Mouse (Mus musculus) adrenal gland, postnatal 14 days (tissue): ENCODE data around the gene Efcab14. TPM values are rescaled to one million over a fixed set of nuclear protein-coding genes. Genes with fewer than 3 reads are reported as not detected.

Experiments used
- DNase-seq: peaks from one replicate; pipeline ENCODE4 v3.0.0; 2021; ENCODE audit warnings: mixed read lengths
- total RNA-seq: library from RNA; stranded (reverse); gene quantifications from 2 replicates; pipeline ENCODE4 v1.2.3, GENCODE M21; 2021

Efcab14 gene
- total RNA-seq, 1 experiment from 2014 or later, result 57.2 TPM

DNA sequence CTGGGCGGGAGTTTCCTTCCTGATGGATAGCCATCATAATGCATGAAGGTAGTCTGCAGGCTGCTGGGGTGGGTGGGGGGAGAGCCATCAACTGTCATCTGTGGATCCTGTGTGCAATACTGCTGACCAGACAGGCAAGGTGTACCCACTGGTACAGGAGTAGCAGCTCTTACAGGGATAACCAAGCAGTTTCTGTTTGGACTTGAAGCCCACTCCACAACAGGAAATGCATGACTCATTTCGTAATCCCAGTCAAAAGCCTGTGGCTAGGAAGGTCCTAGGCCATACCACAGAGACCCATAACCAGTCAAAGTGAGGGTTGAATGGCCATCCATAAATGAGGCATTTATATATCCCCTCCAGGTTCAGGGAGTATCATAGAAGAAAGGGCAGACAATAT lies 40.1 kb downstream of the Efcab14 start:
- DNase-seq, result no peak

DNA sequence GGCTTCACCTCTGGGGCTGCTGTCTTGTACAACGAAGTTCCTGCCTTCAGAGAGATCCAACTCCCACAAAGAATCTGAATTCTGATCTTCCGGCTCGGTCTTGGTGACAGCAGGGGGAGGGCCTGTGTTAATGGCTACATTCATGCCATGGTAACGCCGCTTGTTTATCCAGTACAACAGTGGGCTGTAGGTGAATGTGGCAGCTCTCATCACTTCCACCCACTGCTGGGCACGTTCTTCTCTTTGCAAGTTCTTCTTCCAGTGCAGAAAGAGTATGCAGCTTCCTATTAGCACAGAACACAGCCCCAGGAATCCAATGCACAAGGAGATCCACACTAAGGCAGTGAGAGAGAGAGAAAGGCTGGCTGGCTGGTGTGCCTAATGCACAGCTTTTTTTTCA lies 42.7 kb downstream of the Efcab14 start:
- DNase-seq, result no peak

DNA sequence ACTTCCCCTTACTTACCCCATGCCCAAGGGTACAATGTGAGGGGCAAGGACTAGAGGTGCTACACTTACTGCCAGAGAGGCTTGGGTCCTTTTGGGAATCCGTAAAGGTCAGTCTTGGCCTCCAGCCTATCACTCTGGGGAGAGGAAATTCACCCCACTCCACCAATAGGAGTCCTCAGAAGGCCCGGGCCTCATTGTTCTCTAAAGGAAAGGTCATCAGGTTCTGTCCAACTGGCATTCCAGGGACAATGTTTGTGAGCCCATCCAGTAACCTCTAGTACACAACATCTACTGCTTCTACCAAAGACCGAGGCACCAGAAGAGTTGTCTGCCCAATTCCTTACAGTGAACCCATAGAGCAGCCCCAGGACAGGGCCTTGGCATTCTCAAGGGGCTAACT lies 43.4 kb downstream of the Efcab14 start, which contains the start of gene Tex38:
TSS of gene Tex38 (minus strand) at position 101 of the 400 bp plus-strand sequence.
- no peak for DNase-seq

DNA sequence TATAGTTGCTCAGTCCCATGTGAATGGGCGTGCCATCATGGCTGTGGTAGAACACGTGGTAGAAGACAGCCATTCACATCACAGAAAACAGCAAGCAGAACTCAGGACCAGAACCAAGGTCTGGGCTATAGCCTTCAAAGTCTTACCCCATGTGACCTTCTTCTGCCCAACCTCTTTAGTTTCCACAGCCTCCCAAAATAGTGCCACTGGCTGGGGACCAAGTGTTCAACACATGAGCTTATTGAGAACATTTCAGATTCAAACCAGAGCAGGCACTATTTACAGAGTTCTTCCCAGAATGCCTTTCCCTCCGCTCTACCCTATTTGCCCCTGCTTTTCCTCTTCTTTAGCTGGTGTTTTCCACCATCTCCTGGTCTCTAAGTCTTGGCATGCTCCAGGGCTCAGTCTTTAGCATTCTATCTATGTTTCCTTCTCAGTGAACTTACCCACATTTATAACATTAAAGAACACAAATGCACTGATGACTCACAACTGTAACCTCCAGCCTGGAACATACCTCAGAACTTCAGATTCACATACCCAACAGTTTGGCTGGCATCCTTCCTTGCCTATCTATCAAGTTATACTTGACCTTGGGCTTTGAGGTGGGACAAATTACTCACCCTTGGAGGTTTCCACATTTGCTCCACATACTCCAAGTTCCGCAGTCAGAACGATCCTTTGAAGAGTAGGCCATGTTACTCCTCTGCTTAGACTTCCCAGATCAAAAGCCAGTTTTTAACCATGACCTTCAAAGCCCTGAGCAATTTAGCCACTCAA lies 44.7 kb downstream of the Efcab14 start:
- DNase-seq, result peak; percentile 66

DNA sequence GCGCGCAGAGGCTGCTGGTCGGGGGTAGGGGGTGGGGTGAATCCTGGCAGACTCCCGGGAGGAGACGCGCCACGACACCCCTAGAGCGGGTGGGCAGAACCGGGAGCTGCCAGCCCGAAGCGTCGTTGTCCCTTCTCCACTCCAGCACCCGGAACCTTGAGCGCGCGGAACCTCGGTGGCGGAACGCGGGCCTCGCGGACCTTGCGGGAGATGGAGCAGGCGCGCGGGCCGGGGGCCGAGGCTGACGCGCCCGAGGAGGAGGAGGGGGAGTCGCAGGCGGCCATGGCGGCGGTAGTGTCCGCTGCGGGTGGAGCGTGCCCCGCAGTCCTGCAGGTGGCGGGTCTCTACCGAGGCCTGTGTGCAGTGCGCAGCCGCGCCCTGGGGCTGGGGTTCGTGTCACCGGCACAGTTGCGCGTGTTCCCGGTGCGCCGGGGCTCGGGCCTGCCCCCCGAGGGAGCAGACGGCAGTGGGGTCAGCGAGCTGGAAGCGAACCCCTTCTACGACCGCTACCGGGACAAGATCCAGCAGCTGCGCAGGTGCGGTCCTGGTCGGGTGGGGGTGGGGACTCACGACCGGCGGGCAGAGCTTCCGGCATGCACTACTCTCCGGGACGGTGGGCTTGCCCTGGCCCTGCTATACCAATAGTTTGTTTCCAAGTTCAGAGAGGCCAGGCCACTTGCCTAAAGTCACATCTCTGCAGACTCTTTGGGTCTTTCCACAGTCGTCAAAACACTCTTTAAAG lies 47.4 kb downstream of the Efcab14 start, which contains the start of gene Atpaf1:
TSS of gene Atpaf1 (plus strand) at position 44 of the 742 bp plus-strand sequence.
- DNase-seq, result peak; percentile 89

DNA sequence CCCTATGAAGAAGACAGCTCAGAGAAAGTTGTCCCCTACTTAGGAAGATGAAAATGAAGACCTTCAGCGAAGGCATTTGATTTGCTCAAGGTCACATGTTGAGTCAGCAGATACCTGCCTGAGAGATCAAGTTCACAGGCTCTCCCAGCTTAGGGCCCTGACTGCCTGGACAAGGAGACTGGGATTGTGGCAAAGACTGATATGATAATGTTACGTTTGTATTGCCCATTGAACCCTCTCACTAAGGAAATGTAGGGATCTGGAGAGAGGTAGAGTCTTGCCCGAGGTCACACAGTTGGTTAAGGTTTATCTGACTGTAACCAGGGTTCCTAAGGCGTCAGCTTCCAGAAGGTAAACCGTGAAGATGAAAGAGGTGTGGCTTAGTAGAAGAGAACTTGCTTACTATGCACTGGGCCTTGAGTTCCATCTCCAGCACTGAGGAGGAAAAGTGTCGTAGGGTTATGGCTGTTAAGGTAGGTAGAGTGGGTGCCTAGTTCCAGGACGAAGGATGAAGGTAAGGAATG lies 48.0 kb downstream of the Efcab14 start:
- peak; percentile 29 for DNase-seq

DNA sequence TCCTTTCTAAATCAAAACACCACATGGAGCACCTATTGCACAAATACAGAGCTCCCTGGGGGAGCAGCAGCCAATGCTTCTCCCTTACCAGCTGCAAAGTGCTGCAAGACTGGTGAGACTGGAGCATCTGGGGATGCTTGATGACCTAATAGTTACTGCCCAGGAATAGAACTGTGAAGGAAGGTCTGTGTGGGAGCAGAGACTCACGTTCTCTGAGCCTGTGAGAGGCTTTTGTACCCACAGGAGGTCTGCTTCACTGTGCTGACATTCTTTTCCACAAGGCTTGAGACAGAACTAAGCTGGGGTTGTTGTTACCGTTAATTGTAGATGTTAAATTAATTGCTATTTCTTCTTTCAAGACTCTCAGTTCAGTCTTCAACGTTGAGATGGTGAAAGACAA lies 53.3 kb downstream of the Efcab14 start:
- no peak for DNase-seq

DNA sequence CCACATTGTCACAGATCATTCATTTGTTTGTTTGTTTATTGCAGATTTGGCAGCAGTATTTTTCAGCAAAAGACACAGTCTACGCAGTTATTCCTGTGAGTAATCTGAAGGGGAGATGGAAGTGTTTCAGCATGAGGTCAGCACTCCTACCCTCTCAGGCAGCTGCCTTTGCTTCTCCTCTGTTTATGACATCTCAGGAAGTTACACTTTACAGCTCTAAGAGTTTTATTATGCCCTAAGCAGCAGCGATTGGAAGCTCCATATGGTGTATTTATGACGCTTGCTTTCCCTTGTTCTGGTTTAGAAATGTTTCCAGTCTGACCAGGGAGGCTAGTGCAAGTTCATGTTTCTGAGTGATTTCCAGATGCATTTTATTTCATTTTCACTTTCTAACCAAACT lies 57.8 kb downstream of the Efcab14 start:
- no peak for DNase-seq

DNA sequence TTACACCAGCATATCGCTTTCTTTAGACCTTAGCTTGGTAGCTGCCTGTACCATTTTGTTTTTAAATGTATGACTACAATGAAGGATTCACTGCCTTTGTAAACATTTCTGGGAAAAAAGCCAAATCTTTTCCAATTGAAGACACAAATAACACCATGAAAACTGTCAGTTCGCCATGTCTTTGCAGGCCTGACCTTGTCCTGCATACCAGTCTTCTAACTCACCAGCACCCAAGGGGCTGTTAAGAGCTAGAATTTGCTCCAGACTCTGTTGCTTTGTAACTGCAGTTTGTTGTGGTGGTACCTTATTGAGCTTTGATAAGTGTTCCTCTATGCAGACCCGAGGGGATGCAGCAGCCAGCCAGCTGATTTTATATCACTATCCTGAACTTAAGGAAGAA lies 62.4 kb downstream of the Efcab14 start:
- DNase-seq, result peak; percentile 54

DNA sequence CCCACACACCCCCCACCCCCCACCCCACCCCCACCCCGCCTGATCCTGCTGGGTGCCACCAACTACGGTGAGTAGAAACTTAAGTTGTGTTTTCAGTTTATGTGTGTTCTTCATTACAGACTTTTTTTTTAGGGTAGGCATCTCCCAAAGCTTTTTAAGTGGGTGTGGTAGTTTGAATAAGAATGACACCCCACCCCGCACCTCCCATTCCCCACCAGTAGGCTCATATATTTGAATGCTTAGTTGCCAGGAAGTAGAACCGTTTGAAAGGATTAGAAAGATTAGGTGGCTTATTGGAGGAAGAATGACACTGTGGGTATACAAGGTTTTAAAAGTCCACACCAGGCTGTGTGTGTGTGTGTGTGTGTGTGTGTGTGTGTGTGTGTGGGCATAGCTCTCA lies 74.8 kb downstream of the Efcab14 start:
- no peak for DNase-seq

DNA sequence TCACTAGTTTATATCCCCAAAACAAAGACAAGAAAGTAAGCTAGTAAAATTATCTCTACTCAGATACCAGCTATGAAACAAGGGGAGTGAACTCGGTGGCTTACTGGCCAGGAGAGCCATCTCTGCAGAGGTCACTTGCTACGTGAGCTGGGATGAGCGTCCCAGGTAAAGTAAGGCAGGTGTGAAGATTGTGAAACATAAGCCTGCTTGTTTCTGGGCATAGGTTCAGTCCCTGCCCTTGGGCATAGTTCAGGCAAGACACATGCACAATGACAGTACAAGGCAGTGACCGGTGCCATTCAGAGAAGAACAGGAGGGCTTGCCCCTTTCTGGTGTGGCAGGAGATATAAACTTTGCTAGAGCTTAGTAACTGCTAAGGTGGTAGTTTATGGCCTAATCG lies 78.1 kb downstream of the Efcab14 start:
- DNase-seq, result no peak

DNA sequence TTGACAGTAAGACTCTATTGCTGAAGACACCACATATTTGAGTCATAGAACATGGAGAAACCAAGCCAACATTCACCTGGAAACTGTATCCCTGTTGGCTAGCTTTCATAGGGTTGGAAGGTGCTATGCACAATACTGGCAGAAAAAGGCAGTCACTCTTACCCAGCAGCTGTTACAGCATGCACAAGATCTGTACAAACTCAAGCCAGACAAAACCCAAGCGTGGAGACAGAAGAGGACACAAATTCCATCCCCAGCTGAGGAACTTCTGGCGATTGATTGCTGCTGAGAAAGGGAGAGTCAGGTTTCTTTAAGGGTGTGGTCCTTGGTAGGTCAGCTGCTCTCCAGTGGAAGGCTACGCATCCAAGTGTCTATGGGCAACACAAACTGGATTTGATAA lies 82.7 kb downstream of the Efcab14 start:
- no peak for DNase-seq

DNA sequence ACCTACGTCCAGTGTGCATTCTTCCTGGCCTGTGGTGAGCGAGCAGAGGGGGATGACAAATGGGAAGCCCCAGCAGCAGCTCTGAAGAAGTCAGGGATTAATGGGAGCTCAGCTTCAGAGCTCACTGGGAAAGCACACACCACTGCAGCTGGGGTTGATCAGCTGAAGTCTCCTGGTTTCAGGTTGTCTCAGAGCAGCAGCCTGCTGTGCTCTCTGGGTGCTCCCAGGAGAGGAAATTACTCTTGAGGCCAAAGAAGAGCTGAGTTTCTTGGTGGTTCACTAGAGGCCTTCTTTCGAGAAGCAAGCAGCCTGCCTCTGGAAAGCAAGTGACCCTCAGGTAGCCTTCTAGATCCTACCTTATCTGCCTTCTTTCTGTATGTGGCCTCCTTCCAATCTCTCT lies 83.4 kb downstream of the Efcab14 start:
- no peak for DNase-seq

DNA sequence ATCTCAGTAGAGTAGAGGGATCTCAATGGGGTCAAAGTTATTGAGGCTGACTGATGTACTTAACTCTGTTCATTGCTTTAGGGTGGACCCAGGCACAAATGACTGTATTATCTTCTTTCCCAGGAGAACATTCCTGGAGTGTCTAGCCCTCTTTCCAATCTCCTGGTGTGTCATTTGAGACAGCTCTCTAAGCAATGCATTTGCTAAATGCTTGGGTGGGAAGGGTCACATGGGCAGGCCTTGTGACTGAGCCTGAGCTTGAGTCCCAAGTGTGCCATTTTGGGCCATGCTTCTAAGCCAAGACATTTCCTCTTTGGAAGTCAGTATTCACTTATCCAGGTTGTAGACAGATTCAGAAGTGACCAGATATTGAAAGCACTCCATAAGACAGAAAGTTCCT lies 83.9 kb downstream of the Efcab14 start:
- no peak for DNase-seq

DNA sequence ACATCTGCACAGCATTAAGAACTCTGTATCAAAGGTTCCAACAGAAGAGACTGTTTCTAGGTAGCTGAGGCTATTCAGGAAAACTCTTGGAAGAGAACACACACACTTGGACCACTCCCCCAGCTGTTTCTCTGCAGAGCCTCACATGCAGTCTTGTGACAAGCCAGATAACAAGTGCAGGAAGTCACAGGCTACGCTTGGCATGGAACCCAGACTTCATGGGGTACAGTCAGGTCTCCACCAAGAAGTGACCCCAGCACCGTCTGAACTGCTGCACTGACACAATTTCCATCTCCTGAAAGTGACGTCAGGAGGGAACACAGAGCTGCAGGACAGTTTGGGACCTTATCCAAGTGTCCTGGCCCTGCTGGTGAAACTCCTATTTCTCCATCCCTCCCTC lies 84.4 kb downstream of the Efcab14 start:
- DNase-seq, result peak; percentile 36

DNA sequence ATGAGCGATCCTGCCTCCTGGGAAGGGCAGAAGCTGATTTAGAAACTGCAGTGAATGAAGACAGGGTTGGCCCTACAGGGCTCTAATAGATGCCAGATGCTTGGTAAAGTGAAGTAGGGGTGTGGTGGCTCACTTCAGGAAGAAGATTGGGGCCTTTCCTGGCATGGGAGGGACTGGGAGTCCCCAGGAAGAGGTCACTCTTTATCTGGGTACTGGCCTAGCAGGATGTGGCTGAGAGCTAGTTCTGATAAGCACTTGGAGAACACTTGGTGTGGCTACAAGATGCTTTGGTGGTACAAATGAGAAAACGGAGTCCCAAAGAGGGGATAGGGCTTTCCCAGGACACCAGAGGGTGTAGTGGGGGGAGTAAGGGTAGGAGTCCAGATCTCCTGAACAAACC lies 86.6 kb downstream of the Efcab14 start:
- DNase-seq, result no peak

DNA sequence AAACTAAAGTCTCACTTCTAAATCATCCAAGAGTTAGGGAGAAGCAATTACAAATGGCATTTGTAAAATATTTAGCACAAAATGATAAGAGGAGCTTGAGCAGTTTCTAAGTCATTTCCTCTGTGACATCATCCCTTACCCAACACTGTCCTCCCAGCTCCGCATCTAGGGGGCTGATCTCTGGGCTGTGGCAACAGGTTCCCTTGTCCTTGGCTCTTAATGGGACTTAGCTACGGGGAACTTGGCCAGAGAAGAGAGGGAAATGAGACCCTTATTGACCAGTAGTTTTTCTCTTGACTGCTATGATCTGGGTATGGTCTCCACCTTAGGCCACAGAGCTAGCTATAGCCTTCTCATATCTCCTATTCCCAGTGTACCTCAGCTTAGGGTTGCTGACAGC lies 87.7 kb downstream of the Efcab14 start:
- DNase-seq, result no peak

Other genes with a start within 250 kb of the Efcab14 start
- 2.8 and 25.3 TPM in 2 replicates for gene Cyp4a14, start 241.6 kb upstream of the Efcab14 start, total RNA-seq
- gene Cyp4a10, start 219.5 kb upstream of the Efcab14 start, total RNA-seq, result 0.53 and 1.3 TPM in 2 replicates
- gene Cyp4a31, start 174.1 kb upstream of the Efcab14 start, total RNA-seq, result 0.68 and 5.7 TPM in 2 replicates
- 3.1 and 9.7 TPM in 2 replicates for gene Cyp4a32, start 136.8 kb upstream of the Efcab14 start, total RNA-seq
- 18.5 and 28.6 TPM in 2 replicates for gene Cyp4b1, start 90.0 kb upstream of the Efcab14 start, total RNA-seq
- 1.2 and 2.3 TPM in 2 replicates for gene Tex38, start 43.3 kb downstream of the Efcab14 start, total RNA-seq
- gene Atpaf1, start 47.1 kb downstream of the Efcab14 start, total RNA-seq, result 42.6 and 46.2 TPM in 2 replicates
- gene Mob3c, start 90.3 kb downstream of the Efcab14 start, total RNA-seq, result 10.2 and 12.4 TPM in 2 replicates
- gene Mknk1, start 101.5 kb downstream of the Efcab14 start, total RNA-seq, result 29.3 and 42.4 TPM in 2 replicates
- not detected in 2 replicates for gene Kncn, start 146.7 kb downstream of the Efcab14 start, total RNA-seq
- not detected in 2 replicates for gene 6430628N08Rik, start 152.9 kb downstream of the Efcab14 start, total RNA-seq
- not detected in 2 replicates for gene Dmbx1, start 202.2 kb downstream of the Efcab14 start, total RNA-seq